Comparison of ENCODE assay signal across 1 mouse cellular context in the genomic region with DNA sequence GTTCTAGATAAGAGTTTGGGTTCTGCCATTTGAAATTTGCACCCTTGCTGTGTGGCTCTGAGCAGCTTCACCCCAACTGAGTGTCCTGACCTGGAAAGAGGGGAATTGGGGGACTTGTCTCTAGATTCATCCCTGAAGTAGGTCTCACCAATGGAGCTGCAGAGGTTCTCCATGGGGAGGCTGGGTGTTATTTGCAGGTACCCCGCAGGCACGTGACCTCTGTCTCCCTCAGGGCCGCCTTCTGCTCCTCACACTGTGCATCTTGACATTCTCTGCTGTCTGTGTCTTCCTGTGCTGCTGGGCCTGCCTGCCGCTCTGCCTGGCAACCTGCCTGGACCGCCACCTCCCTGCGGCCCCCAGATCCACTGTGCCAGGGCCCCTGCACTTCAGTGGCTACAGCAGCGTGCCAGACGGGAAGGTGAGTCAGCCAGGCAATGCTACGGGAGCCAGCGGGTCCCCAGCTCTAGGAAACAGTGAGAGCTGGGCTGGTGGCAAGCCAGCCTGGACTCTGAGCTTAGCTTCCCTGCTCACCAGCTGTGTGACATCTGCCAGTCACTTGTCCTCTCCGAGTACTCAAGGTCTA.
TF ChIP-seq lines count a peak whose summit lies in the region.

No protein-coding gene starts in this region.

TF ChIP-seq in CH12.LX, 34 proteins besides CTCF, POLR2A, EP300 and RAD21 (continued from another document):
- TF ChIP-seq ETS1 (conservative IDR thresholded peaks at IDR 0.05; ENCODE audit: low read depth, low read length) (no peak), MAFK (IDR thresholded peaks at IDR 0.05; ENCODE audit: insufficient replicate concordance, low read length) (no peak), IRF4 (IDR thresholded peaks at IDR 0.05; ENCODE audit: low read depth, low read length) (no peak)
